Mouse (Mus musculus): ENCODE measurements at regions not wholly inside any gene's neighbourhood (a gene's known extent, or its start where the extent isn't known, plus 50 kb on each side); places are given as distances from the start of the nearest gene placed in this dataset.
"Not testable (repeated sequence)": the region's sequence is repeated elsewhere in the genome, so short reads cannot be mapped to it uniquely, and the experiment has no call there.

DNA sequence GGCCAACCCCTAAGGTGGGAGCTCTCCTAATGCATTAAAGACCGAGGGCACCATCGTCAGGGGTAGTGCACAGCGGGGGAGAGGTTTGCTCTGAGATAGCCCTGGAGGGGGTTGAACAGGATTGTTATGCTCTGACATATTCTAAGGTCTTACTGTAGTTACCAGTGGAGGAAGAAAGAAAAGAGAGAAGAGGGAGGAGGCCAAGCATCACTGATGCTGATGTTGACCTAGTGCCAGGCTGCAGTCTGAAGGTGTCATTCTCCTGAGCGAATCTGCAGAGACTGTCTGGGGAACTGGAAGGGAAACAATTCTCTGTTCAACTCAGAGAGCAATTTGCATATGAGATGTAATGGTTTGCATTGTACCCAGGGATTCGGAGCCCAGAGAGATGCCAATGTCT, 139.4 kb upstream of the Zfp637 start:
- Histone ChIP-seq H3K4me3 (ENCODE audit: insufficient read depth, low read length) (no peak overlapping the region), H3K4me1 (ENCODE audit: control insufficient read depth, insufficient read depth, low read length) (no peaks in the 10 kb centered on the region), H3K27ac (ENCODE audit: insufficient read depth, low read depth, low read length) (no peak overlapping the region)
- TF ChIP-seq POLR2A (IDR thresholded peaks at IDR 0.05; ENCODE audit: borderline replicate concordance, low read depth, low read length), result no peak
- no peak for TF ChIP-seq CTCF (IDR thresholded peaks at IDR 0.05; ENCODE audit: low read depth, low read length)

DNA sequence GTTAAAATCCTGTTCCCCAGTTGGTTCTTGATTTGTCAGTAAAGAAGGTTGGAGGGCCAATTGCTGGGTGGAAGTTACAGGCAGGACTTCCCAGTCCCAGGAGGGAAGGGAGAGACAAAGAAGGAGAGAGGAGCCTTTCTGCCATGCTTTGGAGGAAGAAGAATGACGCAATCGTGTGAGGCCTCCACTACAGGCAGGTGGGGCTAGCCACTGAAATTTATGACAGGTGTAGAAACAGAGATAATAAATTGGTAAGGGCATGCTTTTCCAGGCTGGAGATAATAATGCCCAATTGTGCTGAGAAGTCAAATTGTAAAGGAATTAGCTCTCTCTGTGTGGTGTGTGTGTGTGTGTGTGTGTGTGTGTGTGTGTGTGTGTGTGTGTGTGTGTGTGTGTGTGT, 135.0 kb upstream of the Zfp637 start:
- H3K4me3 ChIP-seq (ENCODE audit: insufficient read depth, low read length), result no peak overlapping the region
- H3K4me1 ChIP-seq (ENCODE audit: control insufficient read depth, insufficient read depth, low read length), result no peaks in the 10 kb centered on the region
- no peak overlapping the region for H3K27ac ChIP-seq (ENCODE audit: insufficient read depth, low read depth, low read length)
- no peak for TF ChIP-seq CTCF (IDR thresholded peaks at IDR 0.05; ENCODE audit: low read depth, low read length)
- no peak for TF ChIP-seq POLR2A (IDR thresholded peaks at IDR 0.05; ENCODE audit: borderline replicate concordance, low read depth, low read length)

DNA sequence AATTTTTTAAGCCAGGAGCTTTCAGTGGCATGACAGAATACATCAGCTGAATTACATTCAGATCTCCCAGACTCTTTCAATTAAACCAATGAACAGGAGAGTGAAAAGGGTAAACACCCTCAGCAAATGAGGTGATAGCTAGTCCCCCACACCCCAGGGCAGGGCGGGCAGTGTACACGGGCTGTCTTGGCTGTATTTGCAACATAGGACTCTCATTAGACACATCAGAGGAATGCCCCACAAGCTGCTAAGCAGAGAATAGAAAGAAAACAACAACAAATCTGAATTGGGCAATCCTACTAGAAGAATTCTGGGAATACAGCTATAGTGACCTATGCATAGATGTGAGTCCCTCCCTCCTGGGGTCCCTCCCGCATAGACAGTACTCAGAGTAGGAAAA, 131.8 kb upstream of the Zfp637 start:
- TF ChIP-seq POLR2A (IDR thresholded peaks at IDR 0.05; ENCODE audit: borderline replicate concordance, low read depth, low read length) (no peak), CTCF (IDR thresholded peaks at IDR 0.05; ENCODE audit: low read depth, low read length) (no peak)
- no peak overlapping the region for H3K27ac ChIP-seq (ENCODE audit: insufficient read depth, low read depth, low read length)
- H3K4me3 ChIP-seq (ENCODE audit: insufficient read depth, low read length), result no peak overlapping the region
- no peaks in the 10 kb centered on the region for H3K4me1 ChIP-seq (ENCODE audit: control insufficient read depth, insufficient read depth, low read length)

DNA sequence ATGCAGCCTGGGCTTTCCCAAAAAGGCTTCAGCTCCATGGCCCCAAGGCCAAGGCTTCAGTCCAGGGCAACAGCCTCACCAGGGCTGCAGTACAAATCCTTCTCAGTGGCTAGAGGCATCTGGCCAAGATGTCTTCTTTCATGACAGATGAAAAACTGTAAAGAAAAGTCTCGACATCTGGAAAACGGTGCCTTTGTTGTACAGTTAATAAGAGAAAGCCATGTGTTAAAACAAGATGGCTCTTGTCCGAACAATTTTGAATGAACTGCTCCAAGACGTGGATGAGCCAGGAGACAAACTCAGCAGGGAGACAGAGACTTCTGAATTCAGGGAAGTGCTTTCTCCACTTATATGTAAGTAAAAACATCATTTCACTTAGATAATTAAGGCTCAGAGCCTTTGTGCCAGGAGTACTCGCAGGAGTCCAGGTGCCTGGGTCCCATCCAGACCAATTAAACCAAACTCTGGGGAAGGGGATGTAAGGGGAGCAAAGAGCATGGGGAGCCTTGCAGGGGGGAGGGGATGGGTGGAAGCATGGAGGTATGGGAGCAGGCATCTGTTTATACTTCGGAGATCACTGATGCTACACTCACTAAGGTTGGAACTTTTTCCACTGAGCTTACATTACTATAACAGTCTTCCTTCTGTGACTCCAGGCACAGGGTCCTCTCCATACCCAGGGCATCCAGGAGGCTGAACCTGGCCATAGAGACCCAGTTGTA, 125.8 kb upstream of the Zfp637 start:
- TF ChIP-seq POLR2A (IDR thresholded peaks at IDR 0.05; ENCODE audit: borderline replicate concordance, low read depth, low read length) (no peak), CTCF (IDR thresholded peaks at IDR 0.05; ENCODE audit: low read depth, low read length) (no peak)
- Histone ChIP-seq H3K27ac (ENCODE audit: insufficient read depth, low read depth, low read length) (no peak overlapping the region), H3K4me3 (ENCODE audit: insufficient read depth, low read length) (no peak overlapping the region), H3K4me1 (ENCODE audit: control insufficient read depth, insufficient read depth, low read length) (no peaks in the 10 kb centered on the region)

DNA sequence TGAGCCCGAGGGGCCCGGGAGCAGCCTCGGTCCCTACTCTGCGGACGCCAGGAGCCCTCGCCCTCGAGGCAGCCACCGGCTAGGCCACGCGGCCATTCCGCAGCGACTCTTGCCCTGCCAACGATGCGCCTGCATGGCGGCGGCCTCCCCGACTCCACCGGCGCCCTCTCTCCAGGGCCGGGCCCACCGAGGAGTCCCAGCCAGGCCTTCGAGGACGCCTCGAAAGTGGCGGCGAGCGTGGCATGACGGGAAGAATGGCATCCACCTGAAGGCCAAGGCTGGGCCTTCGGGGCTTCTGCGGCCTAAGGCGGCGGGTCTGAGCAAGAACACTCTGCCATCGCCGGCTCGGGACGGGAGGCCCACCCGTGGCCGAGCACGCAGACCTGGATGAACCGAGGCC, 124.6 kb upstream of the Zfp637 start:
- H3K4me1 ChIP-seq (ENCODE audit: control insufficient read depth, insufficient read depth, low read length); H3K4me3 ChIP-seq (ENCODE audit: insufficient read depth, low read length); H3K27ac ChIP-seq (ENCODE audit: insufficient read depth, low read depth, low read length): not testable (repeated sequence)

DNA sequence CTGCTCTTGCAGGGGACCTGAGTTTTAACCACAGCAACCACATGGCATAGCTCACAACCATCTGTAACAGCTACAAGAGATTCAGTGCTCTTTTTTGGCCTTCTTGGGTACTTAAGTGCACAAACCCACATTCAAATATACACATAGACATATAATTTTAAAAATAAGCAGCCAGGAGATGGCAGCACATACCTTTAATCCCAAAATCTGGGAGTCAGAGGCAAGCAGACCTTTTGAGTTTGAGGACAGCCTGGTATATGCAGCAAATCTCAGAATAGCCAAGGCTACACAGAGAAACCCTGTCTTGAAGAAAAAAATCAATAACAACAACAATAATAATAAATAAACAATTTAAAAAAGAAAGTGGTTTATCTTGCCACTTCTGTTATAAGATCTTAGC, 88.6 kb upstream of the Zfp637 start:
- H3K4me1 ChIP-seq (ENCODE audit: control insufficient read depth, insufficient read depth, low read length); H3K27ac ChIP-seq (ENCODE audit: insufficient read depth, low read depth, low read length); H3K4me3 ChIP-seq (ENCODE audit: insufficient read depth, low read length): not testable (repeated sequence)

DNA sequence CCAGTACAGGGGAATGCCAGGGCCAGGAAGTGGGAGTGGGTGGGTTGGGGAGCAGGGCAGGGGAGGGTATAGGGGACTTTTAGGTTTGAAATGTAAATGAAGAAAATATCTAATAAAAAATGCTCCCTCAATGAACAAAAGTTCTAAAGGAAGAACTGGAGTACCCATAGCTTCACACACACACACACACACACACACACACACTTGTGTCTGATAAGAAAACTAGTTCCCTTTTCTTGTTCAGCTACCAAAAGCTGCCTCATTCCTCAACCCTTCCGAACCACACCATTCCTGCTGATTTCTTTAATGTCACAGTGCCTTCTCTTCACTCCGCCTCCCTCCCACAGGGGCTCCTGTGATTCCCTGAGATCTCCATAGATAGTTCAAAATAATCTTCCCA, 85.3 kb upstream of the Zfp637 start:
- not testable (repeated sequence) for H3K4me1 ChIP-seq (ENCODE audit: control insufficient read depth, insufficient read depth, low read length); H3K27ac ChIP-seq (ENCODE audit: insufficient read depth, low read depth, low read length); H3K4me3 ChIP-seq (ENCODE audit: insufficient read depth, low read length)

DNA sequence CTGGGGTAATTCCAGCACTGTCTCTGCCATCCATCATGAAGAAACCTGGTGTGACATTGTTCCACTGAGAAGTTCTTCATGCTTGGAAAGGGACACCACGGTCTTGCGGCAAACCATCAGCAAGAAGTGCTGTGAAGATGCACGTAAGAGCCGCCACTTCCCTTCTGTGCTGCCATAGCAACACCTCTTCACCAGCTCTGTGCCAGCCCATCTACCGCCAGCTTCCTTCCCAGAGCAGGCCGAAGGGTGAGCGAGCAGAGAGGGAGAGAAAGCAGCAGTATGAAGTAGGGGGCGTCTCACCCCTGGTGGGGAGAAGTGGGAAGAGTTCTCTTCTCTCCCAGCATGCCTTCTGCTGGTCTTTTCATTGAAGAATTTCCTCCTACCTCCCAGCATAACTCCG, 84.8 kb upstream of the Zfp637 start:
- Histone ChIP-seq H3K4me1 (ENCODE audit: control insufficient read depth, insufficient read depth, low read length) (no peaks in the 10 kb centered on the region), H3K27ac (ENCODE audit: insufficient read depth, low read depth, low read length) (no peak overlapping the region), H3K4me3 (ENCODE audit: insufficient read depth, low read length) (no peak overlapping the region)
- TF ChIP-seq CTCF (IDR thresholded peaks at IDR 0.05; ENCODE audit: low read depth, low read length), result no peak
- no peak for TF ChIP-seq POLR2A (IDR thresholded peaks at IDR 0.05; ENCODE audit: borderline replicate concordance, low read depth, low read length)

DNA sequence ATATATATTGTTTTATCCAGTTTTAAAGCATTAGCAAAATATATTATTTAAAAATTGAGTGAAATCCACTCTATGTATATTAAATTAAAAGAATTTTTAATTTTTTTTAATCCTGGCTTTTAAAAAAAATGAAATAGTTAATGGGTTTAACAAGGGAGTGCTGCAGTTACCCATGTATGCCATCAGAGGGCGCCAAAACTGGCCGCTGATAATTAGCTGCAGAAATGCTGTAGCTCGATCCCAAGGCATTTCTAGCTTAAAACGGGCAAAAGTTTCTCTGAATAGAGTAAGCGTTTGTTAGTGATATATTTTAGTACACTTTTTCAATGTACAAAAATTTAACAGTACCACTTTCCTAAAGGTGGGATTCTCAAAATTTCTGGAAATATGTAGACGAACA, 82.5 kb upstream of the Zfp637 start:
- not testable (repeated sequence) for H3K4me1 ChIP-seq (ENCODE audit: control insufficient read depth, insufficient read depth, low read length); H3K27ac ChIP-seq (ENCODE audit: insufficient read depth, low read depth, low read length); H3K4me3 ChIP-seq (ENCODE audit: insufficient read depth, low read length)
- peak; percentile 13; the same call in 1 of the 2 replicates for TF ChIP-seq CTCF (IDR thresholded peaks at IDR 0.05; ENCODE audit: low read depth, low read length)

DNA sequence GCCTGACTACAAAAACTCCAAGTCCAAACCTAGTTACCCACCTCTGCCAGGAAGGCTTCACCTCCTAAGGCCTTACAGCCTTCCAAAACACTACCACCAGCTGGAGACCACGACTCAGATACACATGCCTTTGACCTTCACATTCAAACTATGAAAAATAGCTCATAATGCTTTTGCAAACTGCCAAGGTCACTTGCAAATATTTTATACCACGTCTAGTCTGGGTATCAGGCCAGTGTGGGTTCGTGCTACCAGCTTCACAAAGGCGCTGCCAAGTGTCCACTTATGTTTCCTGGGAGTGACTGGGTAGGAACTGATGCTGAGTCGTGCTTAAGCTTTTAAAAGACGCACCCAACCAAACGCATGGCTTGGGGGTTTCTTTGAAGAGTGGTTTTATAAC, 69.5 kb upstream of the Zfp637 start:
- no peak overlapping the region for H3K27ac ChIP-seq (ENCODE audit: insufficient read depth, low read depth, low read length)
- no peak overlapping the region for H3K4me3 ChIP-seq (ENCODE audit: insufficient read depth, low read length)
- H3K4me1 ChIP-seq (ENCODE audit: control insufficient read depth, insufficient read depth, low read length), result no peaks in the 10 kb centered on the region
- TF ChIP-seq POLR2A (IDR thresholded peaks at IDR 0.05; ENCODE audit: borderline replicate concordance, low read depth, low read length), result no peak
- TF ChIP-seq CTCF (IDR thresholded peaks at IDR 0.05; ENCODE audit: low read depth, low read length), result no peak

DNA sequence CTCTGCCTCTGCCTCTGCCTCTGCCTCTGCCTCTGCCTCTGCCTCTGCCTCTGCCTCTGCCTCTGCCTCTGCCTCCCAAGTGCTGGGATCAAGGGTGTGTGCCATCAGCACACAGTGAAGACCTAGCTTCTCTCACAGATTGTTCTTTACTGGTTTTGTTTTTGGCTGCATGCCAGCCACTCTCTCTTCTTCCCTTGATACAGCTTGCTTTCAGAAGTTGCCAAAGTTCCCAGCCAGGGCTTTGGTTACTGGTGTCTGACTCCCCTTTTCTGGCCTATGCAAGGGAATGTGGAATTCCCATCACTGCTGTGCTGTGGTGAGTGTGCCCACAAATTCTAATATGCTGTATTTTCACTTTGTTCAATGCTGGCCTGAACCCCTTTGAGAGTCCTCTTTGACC, 68.6 kb upstream of the Zfp637 start:
- TF ChIP-seq POLR2A (IDR thresholded peaks at IDR 0.05; ENCODE audit: borderline replicate concordance, low read depth, low read length) (no peak), CTCF (IDR thresholded peaks at IDR 0.05; ENCODE audit: low read depth, low read length) (no peak)
- H3K27ac ChIP-seq (ENCODE audit: insufficient read depth, low read depth, low read length), result no peak overlapping the region
- no peaks in the 10 kb centered on the region for H3K4me1 ChIP-seq (ENCODE audit: control insufficient read depth, insufficient read depth, low read length)
- no peak overlapping the region for H3K4me3 ChIP-seq (ENCODE audit: insufficient read depth, low read length)
